Mouse (Mus musculus) cerebellum, adult 18-20 months (tissue): Measurements from ENCODE around the gene Crebbp.
A peak's percentile ranks its signal among the peaks of the same experiment; 100 is the strongest.
"Not testable (repeated sequence)": the region's sequence is repeated elsewhere in the genome, so short reads cannot be mapped to it uniquely, and the experiment has no call there.

ENCODE experiments used
- DNase-seq, 2 experiments: peaks; one replicate each; pipeline ENCODE4 v3.0.0; 2021

Gene Crebbp

GRCm38 (mm10) chr16:4213799-4214551 lies at the start of gene Crebbp:
TSS of gene Crebbp (minus strand) at chr16:4213997.
- DNase-seq: peak; percentile 83 to 98

GRCm38 (mm10) chr16:4263486-4263885 lies 49.7 kb upstream of the Crebbp start:
- DNase-seq: no peak

DNA sequence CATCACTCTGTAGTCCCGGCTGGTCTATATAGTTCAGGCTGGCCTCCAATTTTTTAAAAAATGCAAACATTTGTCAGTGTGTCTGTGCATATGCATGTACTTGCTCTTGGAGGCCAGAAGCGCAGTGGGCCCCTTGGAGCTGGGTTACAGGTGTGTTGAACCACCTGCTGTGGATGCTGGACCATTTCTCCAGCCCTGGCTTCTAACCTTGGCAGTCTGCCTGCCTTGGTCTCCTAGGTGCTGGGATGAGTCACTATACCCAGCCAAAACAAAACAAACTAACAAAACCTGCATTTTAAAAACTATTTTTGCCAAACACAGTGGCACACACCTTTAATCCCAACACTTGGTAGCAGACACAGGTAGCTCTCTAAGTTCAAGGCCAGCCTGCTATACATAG lies 43.7 kb upstream of the Crebbp start:
- peak; percentile 15 to 24 for DNase-seq

- no peak for DNase-seq
Observed at GRCm38 (mm10) chr16:4248791-4249190, 35.0 kb upstream of the Crebbp start.

DNA sequence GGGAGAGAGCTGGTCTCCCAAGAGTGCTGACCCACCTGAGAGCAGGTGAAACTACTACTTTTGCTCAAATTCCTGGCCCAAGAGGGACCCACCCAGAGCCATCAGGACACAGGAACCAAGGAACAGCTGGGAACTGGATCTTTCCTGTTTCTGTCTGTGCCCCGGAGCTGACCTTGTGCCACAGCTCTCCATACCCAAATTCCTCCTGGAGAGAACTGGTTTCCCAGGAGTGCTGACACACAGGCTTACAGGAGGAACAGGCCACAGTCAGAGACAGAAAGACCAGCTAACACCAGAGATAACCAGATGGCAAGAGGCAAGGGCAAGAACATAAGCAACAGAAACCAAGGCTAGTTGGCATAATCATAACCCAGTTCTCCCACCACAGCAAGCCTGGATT lies 31.4 kb upstream of the Crebbp start:
- not testable (repeated sequence) for DNase-seq

DNA sequence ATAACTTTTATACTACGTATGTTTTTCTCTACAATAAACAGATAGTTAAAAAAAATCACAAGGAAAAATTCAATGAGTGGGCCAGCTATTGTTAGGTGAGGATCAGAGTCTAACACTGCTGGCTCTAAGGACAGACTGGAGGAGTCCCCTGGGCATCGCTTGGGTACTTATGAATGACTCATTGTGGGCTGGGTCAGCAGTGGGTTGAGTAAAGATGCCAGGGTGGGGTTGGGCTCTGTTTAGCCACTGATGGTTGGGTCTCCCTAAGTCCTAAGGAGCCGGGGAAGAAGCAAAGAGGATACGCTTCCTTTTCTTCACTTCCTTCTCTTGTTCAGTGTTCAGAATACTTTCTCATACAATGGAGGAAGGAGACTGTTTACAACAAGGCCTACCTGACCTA lies 22.3 kb upstream of the Crebbp start:
- DNase-seq: no peak

- DNase-seq: no peak
Observed at GRCm38 (mm10) chr16:4235587-4235986, 21.8 kb upstream of the Crebbp start.

DNA sequence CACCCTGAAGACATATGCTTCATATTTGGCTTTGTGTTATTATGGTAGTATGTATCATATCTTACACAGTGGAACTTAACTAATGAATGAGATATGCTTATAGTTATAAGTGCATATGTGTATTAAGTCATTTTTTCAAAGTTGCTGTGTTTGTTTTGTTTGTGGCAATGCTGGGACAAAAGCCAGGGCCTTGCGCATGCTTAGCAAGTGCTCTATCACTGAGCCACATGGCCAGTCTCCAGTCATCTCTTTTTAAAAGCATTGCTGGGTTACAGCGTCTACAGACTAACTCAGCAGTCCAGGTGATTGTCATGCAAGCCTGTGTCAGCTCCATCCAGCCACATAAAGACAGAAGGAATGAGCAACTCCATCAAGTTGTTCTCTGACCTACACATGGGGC lies 12.0 kb upstream of the Crebbp start:
- no peak for DNase-seq

- peak in 1 of 2 experiments; percentile 27 for DNase-seq
Observed at GRCm38 (mm10) chr16:4214631-4215240, 939 bp upstream of the Crebbp start.

DNA sequence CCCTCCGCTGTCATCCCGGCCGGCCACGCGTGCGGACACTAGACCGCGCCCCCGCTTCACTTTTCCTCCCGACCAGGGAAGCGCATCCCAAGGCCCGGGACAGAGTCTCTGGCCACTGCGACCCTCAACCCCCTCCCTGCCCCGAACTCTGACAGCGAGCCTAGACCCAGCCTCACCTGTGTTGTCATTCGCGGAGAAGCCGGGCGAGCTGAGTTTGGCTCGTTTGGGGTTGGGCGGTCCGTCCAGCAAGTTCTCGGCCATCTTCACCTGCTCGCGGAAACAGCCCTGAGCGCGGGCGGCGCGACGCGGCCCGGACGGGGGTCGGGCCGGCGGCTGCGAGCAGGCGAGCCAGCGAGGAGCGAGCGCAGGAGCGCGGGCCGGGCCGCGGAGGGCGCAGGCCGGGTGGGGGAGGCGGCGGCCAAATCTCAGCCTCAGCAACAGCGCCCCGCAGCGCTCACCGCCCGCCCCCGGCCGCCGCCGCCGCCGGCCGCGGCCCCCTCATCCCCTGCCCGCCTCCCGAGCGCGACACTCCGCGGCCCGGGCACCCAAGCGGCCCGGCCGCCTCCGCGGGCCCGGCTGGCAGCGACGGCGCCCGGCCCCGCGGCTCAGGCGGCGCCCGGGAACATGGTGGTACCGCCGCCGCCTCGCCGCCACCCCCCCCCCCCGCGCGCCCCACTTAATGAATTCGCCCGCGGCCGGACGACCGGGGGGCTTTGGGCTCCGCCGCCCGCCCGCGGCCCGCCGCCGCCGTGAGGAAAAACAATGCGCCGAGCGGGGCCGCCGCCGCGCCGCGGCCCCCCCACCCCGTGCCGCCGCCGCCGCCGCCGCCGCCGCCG lies 616 bp downstream of the Crebbp start:
- peak; percentile 71 to 85 for DNase-seq

DNA sequence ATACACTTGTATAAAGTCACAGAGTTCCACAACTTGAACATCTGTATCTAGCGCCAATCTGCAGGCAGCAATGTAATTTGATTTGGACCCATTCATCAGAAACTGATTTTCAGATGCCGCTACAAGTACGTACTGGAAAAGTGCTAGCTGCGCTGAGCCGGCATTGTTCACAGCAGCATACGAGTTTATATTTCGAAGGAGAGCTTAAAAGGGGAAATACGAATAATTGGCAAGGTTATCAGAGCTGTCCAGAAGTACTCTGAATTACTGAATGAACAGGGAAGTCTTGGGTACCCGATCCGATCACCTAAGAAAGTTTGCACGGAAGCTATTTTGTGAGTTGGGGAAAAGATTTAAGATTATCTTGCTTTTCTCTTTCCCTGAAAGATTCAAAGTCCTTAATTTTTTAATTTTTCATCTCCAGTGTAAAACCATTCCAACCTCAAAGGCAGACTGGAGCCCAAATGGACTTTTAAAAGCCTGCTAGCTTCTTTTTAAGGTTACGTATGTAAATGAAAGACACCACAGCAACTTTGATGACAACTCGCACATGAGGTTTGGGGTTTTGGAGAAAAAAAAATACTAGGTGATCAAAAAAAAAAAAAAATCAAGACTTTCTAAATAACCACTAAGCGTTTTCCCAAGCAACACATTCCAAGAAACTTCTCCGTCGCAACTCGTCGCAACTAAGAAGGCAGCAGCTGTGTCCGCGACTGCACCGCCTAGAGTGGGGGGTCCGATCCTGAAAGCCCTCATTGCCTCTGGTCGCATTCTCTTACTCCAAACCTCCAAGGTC lies 1.4 kb downstream of the Crebbp start:
- no peak for DNase-seq

- no peak for DNase-seq
Observed at GRCm38 (mm10) chr16:4210290-4210689, 3.5 kb downstream of the Crebbp start.

- DNase-seq: no peak
Observed at GRCm38 (mm10) chr16:4203592-4203991, 10.2 kb downstream of the Crebbp start.

GRCm38 (mm10) chr16:4199995-4200394 lies 13.8 kb downstream of the Crebbp start:
- no peak for DNase-seq

DNA sequence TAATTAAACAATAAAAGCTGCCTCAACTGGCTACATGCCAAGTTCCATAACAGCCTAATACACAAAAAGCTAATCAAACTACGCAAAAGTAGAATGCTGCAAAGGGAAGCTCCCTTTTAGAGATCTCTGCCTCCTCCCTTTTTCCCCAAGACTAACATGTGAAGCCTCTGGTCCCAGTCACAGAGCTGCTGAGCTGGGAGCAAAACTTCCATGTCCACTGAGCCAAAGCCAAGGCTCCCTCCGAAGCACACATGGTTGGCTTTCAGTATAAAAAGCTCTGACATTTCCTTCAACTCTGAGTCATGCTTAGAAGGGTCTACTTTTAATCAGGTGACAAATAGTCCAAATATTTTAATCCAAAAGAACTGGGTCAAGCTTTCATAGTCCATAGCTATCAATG lies 14.2 kb downstream of the Crebbp start:
- peak; percentile 29 to 39 for DNase-seq

GRCm38 (mm10) chr16:4198004-4198403 lies 15.8 kb downstream of the Crebbp start:
- DNase-seq: no peak

DNA sequence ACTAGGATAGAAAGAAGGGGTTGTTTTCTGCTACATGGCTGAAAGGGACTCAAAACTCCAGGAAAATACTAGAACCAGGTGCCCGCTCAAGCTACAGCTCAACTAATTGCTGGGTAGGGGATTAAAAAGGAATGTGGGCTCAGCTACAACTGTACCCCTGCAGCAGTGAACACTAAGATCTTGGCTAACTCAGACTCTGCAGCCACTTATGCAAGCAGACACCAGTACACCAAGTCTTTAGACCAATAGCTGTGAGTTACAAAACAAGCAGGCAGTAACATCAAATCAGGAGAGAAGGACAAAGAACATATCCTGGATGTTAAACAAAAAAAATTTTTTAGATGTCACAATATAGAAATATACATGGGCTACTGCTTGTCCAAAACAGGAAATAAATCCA lies 23.6 kb downstream of the Crebbp start:
- no peak for DNase-seq

- no peak for DNase-seq
Observed at GRCm38 (mm10) chr16:4175134-4175533, 38.7 kb downstream of the Crebbp start.

GRCm38 (mm10) chr16:4169530-4169929 lies 44.3 kb downstream of the Crebbp start:
- no peak for DNase-seq

- DNase-seq: no peak
Observed at GRCm38 (mm10) chr16:4168476-4168875, 45.3 kb downstream of the Crebbp start.

- DNase-seq: no peak
Observed at GRCm38 (mm10) chr16:4160898-4161247, 52.9 kb downstream of the Crebbp start.

- peak; percentile 60 to 74 for DNase-seq
Observed at GRCm38 (mm10) chr16:4160246-4160897, 53.4 kb downstream of the Crebbp start.
